Mouse (Mus musculus) hindbrain, embryonic 11.5 days (tissue): Measurements from ENCODE around the gene Ivd. TPM values are rescaled to one million over a fixed set of nuclear protein-coding genes. Genes with fewer than 3 reads are reported as not detected.

Experiments used
- ATAC-seq: fragments of 200-750 bp; cut with Nextera tagmentation; 2 replicates; pipeline ENCODE4 v1.8.0; 2017; ENCODE audit warnings: mild to moderate bottlenecking, moderate TSS enrichment, moderate library complexity; ENCODE audit not compliant: low FRiP score
- DNase-seq: peaks from one replicate; pipeline ENCODE4 v3.0.0-alpha.2; 2015; ENCODE audit warnings: low spot score
- H3K27ac ChIP-seq: fragments of 300-500 bp; sonication (generic); 2 replicates; pipeline ENCODE4 v1.5.1; 2014; ENCODE audit warnings: mild to moderate bottlenecking, low read depth, low read length
- H3K27me3 ChIP-seq: fragments of 300-500 bp; sonication (generic); 2 replicates; pipeline ENCODE4 v1.6.1; 2014; ENCODE audit warnings: mild to moderate bottlenecking, low read length, moderate library complexity, mixed read lengths; ENCODE audit not compliant: control insufficient read depth, insufficient read depth
- H3K36me3 ChIP-seq: fragments of 300-500 bp; sonication (generic); 2 replicates; pipeline ENCODE4 v1.6.1; 2014; ENCODE audit warnings: mild to moderate bottlenecking, low read length, moderate library complexity, mixed read lengths; ENCODE audit not compliant: control insufficient read depth, insufficient read depth
- H3K4me1 ChIP-seq: fragments of 300-500 bp; sonication (generic); replicated peaks from 2 replicates; pipeline ENCODE4 v1.6.1; 2014; ENCODE audit warnings: low read length, mixed read lengths; ENCODE audit not compliant: control insufficient read depth, insufficient read depth
- H3K4me2 ChIP-seq: fragments of 300-500 bp; sonication (generic); replicated peaks from 2 replicates; pipeline ENCODE4 v1.6.1; 2014; ENCODE audit warnings: mild to moderate bottlenecking, low read depth, low read length
- H3K4me3 ChIP-seq: fragments of 300-500 bp; sonication (generic); 2 replicates; pipeline ENCODE4 v1.5.1; 2014; ENCODE audit warnings: low read depth, low read length
- H3K9ac ChIP-seq: fragments of 300-500 bp; sonication (generic); 2 replicates; pipeline ENCODE4 v1.6.1; 2014; ENCODE audit warnings: low read depth, low read length
- H3K9me3 ChIP-seq: fragments of 300-500 bp; sonication (generic); 2 replicates; pipeline ENCODE4 v1.6.1; 2016; ENCODE audit warnings: low read length; ENCODE audit not compliant: control insufficient read depth
- WGBS: fragments of 180-500 bp; shearing (Covaris S2); extraction: QIAGEN DNeasy Blood & Tissue Kit; methylation state at CpG from one replicate; pipeline ENCODE4 v1.1.7; 2014; 5-methylcytosine and 5-hydroxymethylcytosine counted together
- polyA plus RNA-seq: library from polyadenylated mRNA; unstranded; fragments of >200 nt; fragmentation: Nextera tagmentation; extraction: Ambion mirVana; gene quantifications from 2 replicates; pipeline ENCODE4 v1.2.1, GENCODE M21; 2014

Gene Ivd
- polyA plus RNA-seq, 1 experiment from 2014 or later, result 45.0 TPM

DNA sequence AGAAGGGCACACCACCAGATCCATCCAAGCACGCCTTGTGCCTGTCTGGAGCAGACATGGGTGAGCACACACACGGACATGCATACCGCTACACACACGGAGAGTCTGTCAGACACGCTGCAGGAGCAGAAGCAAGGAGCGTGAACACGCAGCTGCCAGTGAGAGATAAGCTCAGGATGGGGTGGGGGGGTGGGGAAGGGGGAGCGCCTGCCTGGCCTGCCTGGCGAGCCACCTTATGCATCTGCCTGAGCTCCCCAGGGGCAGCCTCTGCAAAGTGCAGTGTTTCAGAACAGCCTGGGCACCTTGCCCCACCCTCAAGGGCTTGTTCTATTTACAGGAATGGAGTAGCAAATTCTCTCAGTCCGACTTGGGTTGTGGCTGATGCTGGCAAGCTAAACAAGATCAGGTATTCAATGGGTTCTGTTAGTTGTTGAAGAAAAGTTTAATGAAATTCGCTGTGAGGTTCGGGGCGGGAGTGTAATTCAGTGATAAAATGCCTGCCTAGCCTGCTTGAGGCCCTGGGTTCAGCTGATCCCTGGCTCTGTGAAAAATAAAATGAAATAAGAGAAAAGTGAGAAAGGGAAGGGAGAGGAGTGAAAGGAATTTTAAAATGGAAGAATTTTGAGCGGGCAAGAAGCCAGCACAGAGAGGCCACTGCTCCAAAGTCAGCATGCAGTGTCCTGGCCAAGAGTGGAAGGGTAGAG, 26.2 kb downstream of the Ivd start:
- Histone ChIP-seq H3K9ac (no peak overlapping the region), H3K9me3 (no peaks in the 10 kb centered on the region), H3K4me3 (no peak overlapping the region), H3K4me2 (no peak overlapping the region), H3K36me3 (no peaks in the 10 kb centered on the region), H3K4me1 (0 out of 2 replicates have a peak, but pooled peaks cover 3% of the 10 kb centered on the region), H3K27ac (no peak overlapping the region), H3K27me3 (0 out of 2 replicates have a peak, but pooled peaks cover 2% of the 10 kb centered on the region)
- 27% methylated on average over 14 of the region's 14 CpGs for WGBS
- ATAC-seq (no peak), DNase-seq (no peak)

GRCm38 (mm10) chr2:118891173-118891572, 29.4 kb downstream of the Ivd start:
- peaks cover 20% of the 10 kb centered on the region for H3K27me3 ChIP-seq
- no peak for ATAC-seq

DNA sequence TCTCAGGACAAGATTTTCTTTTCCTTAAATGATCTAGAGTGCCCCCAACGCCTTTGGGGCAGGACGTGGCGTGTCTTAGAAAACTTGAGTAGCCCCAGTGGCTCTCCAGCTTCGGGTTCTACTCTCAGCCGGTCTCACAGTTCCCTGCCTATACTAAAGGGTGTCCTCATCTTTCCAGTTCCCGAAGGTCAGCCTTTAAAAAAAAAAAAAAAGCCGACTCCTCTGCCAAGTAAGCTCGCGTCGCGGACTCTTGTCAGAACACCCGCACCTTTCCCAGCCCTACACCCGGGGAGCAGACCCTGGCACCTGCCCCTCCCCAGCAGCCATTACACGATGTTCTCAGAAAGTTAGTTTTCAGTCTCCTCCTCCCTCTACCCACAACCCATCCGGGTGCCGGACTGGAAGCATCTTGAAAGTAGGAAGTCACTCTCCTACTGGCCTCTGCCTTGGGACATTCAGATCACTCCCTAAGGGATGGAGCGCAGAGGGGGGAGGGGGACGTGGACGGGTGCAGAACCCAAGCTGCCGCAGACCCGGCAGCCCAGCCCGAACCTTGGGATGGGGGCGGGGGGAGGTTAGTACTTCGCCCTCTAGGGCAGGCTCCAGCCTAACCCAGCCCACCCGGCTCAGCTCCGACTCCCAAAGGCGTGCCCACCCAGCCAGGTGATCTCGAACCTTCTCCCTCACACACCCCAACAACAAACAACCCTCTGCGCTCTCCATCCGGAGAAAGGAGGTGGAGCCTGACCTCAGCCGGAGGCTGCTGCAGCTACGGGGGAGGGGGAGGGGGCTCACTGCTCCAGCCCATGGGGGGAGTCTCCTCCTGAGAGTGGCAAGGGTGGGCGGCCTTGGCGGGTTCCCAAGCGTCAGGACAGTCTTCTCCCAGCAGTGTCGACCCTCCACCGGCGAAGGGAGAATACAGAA, 34.5 kb downstream of the Ivd start:
- peak overlapping the region; percentile 34; the same call in 1 of the 2 replicates for H3K9ac ChIP-seq
- no peaks in the 10 kb centered on the region for H3K9me3 ChIP-seq
- peaks cover 17% of the 10 kb centered on the region for H3K4me1 ChIP-seq
- DNase-seq (peak; percentile 19), ATAC-seq (no peak)
- no peaks in the 10 kb centered on the region for H3K36me3 ChIP-seq
- H3K27ac ChIP-seq, result no peak overlapping the region
- H3K4me2 ChIP-seq, result peak overlapping the region; percentile 62
- H3K4me3 ChIP-seq, result peak overlapping the region; percentile 34
- H3K27me3 ChIP-seq, result peaks cover 58% of the 10 kb centered on the region
- WGBS, result under 1% methylated on average over 38 of the region's 38 CpGs

More at GRCm38 (mm10) chr2:118891173-118891572, 29.4 kb downstream of the Ivd start:
- H3K27ac ChIP-seq, result no peak overlapping the region
- H3K36me3 ChIP-seq, result no peaks in the 10 kb centered on the region
- no peak overlapping the region for H3K4me2 ChIP-seq
- no peak for DNase-seq
- H3K4me3 ChIP-seq, result no peak overlapping the region
- no peak overlapping the region for H3K9ac ChIP-seq
- 94% methylated on average over 4 of the region's 4 CpGs for WGBS
- H3K4me1 ChIP-seq, result peaks cover under 1% of the 10 kb centered on the region; the same call in 1 of the 2 replicates
- H3K9me3 ChIP-seq, result no peaks in the 10 kb centered on the region

DNA sequence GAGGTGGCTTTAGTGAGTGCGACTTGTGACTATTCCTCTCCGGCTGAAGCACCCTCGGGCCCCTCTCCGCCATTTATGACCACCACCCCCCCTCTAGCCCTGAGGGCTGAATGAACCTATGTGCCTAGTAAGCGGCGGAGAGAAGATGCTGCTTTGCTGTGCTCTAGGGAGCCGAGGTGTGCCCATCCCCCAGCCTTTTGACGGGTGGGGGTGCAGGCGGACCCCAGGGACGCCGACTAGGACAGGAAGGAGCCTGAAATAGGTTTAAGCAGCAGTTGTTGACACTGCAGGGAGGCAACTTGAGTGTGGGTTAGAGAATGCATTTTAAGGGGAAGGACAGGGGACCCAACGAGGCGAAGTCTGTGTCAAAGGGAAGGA, 35.1 kb downstream of the Ivd start:
- Histone ChIP-seq H3K4me1 (peaks cover 17% of the 10 kb centered on the region), H3K27ac (no peak overlapping the region), H3K36me3 (no peaks in the 10 kb centered on the region), H3K9me3 (no peaks in the 10 kb centered on the region), H3K4me3 (peak overlapping the region; percentile 34), H3K4me2 (peak overlapping the region; percentile 62), H3K9ac (peak overlapping the region; percentile 34; the same call in 1 of the 2 replicates), H3K27me3 (peaks cover 58% of the 10 kb centered on the region)
- peak; percentile 52 for DNase-seq
- ATAC-seq, result no peak
- WGBS, result under 1% methylated on average over 13 of the region's 13 CpGs

DNA sequence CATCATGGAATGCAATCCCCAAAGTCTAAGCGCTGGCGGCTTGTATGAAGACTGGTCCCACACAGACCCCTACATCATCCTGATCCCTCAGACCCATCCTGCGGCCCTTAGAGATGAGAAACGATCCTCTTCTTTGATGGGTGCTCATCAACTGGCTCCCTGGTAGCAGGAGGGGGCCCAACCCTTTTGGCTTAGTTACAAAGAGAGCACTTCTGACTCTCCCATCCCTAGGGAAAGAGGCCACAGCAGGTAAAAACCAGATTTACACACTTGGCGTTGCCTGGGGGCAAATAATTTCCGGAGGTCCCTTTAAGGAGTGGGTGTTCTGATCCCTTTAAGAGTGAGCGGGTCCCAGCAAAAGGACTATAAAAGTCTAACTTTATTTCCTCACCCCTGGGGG, 35.6 kb downstream of the Ivd start:
- H3K4me2 ChIP-seq, result peak overlapping the region; percentile 62; the same call in 1 of the 2 replicates
- peaks cover 58% of the 10 kb centered on the region for H3K27me3 ChIP-seq
- no peak overlapping the region for H3K27ac ChIP-seq
- no peaks in the 10 kb centered on the region for H3K36me3 ChIP-seq
- no peak overlapping the region for H3K9ac ChIP-seq
- peaks cover 17% of the 10 kb centered on the region for H3K4me1 ChIP-seq
- DNase-seq (peak; percentile 45), ATAC-seq (no peak)
- peak overlapping the region; percentile 34 for H3K4me3 ChIP-seq
- WGBS, result under 1% methylated on average over 7 of the region's 7 CpGs
- no peaks in the 10 kb centered on the region for H3K9me3 ChIP-seq

GRCm38 (mm10) chr2:118897808-118898207, 36.1 kb downstream of the Ivd start:
- no peak overlapping the region for H3K4me3 ChIP-seq
- ATAC-seq (no peak), DNase-seq (no peak)
- no peaks in the 10 kb centered on the region for H3K9me3 ChIP-seq
- H3K27ac ChIP-seq, result no peak overlapping the region
- H3K36me3 ChIP-seq, result no peaks in the 10 kb centered on the region
- H3K27me3 ChIP-seq, result peaks cover 58% of the 10 kb centered on the region
- H3K4me1 ChIP-seq, result peaks cover 17% of the 10 kb centered on the region
- 0% methylated on average over 11 of the region's 11 CpGs for WGBS
- no peak overlapping the region for H3K9ac ChIP-seq
- H3K4me2 ChIP-seq, result no peak overlapping the region

DNA sequence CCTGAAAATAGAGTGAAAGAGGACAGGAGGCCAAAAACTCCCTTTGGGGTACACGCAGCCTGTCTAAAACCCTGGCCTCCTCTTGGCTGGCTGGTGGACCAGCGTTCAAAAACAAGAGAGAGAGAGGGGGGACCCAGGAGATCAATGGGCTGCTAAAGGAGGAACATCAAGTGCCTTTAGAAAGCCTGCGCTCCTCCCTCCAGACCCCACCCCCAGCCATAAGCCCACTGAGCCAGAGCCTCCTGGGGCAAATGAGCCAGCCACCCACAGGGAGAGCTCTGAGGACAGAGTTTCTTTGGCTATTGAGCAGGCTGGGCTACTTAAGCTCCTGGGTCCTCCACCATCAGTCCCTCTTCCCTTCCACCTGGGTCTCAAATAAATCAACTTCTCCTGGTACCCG, 37.0 kb downstream of the Ivd start:
- Histone ChIP-seq H3K27me3 (peaks cover 60% of the 10 kb centered on the region), H3K4me3 (no peak overlapping the region), H3K36me3 (no peaks in the 10 kb centered on the region), H3K4me2 (no peak overlapping the region), H3K27ac (no peak overlapping the region), H3K9me3 (no peaks in the 10 kb centered on the region), H3K9ac (0 out of 2 replicates have a peak overlapping the region, but pooled peaks have one; percentile 7), H3K4me1 (peaks cover 24% of the 10 kb centered on the region)
- WGBS, result 2% methylated on average over 4 of the region's 4 CpGs
- ATAC-seq, result no peak
- DNase-seq, result peak; percentile 25

- Histone ChIP-seq H3K4me1 (peaks cover 26% of the 10 kb centered on the region), H3K36me3 (no peaks in the 10 kb centered on the region), H3K27me3 (peaks cover 60% of the 10 kb centered on the region), H3K27ac (no peak overlapping the region), H3K9me3 (no peaks in the 10 kb centered on the region), H3K9ac (no peak overlapping the region), H3K4me3 (no peak overlapping the region), H3K4me2 (no peak overlapping the region)
- 14% methylated on average over 7 of the region's 7 CpGs for WGBS
- DNase-seq (peak; percentile 31), ATAC-seq (no peak)
Observed at GRCm38 (mm10) chr2:118899306-118899705, 37.6 kb downstream of the Ivd start.
